In the genomic region with DNA sequence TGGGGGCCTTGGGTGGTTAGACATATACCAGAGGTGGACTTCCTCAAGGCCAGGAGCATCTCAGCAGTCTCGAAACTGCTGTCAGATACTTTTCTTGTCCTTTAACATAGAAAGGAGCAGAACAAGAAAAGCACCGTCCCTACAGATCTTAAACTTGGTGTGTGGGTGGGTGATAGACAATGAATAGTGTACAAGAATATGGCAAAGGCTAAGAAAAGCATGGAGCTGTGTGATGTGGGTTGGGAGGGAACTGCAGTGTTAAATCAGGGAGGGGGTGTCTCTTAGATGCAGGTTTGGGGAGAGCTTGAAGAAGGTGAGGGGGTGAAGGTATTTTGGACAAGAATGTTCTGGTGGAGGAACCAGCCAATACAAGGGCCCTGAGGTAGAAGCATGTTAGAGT, we compare ENCODE assay signal across 25 mouse cellular contexts. TPM values are rescaled to one million over a fixed set of nuclear protein-coding genes. Genes with fewer than 3 reads are reported as not detected.
DNase-seq lines count a peak whose midpoint lies in the region; TF ChIP-seq lines count a peak whose summit lies in the region.
"Had no signal": no experiment of that assay in that cellular context is flagged by ENCODE, and none has a peak within 500 bp of the region (broad histone marks: within the 10 kb centered on the region; RNA-seq: fewer than 3 reads in every experiment).

No protein-coding gene starts in this region.

- DNase-seq in heart, embryonic 10.5 days (ENCODE audit: low spot score), result no peak
- DNase-seq in heart, adult 11 months, result no peak
- no peak for DNase-seq in kidney, adult 2 months
- DNase-seq in kidney, postnatal 36 days, result no peak
- peak; percentile 16 to 59 for DNase-seq in right cerebral cortex, postnatal 36 days (ENCODE audit: low spot score in 2 of 2)
- DNase-seq in right cerebral cortex, postnatal 10 days (ENCODE audit: low spot score in 2 of 2), result no peak
- no peak for DNase-seq in kidney, postnatal 4 days
- DNase-seq: cerebellum, adult 11 months; cerebellum, adult 9-11 months; gastrocnemius, postnatal 10 days; heart, postnatal 14 days; kidney, adult 18-20 months; retina, postnatal 1 day; thymus, adult 2 months had no signal

- H3K4me3 ChIP-seq in heart, embryonic 10.5 days, result no peak overlapping the region
- H3K4me3 ChIP-seq in kidney, adult 2 months (ENCODE audit: insufficient read depth, low read depth, low read length), result no peak overlapping the region
- peak overlapping the region; percentile 29; the same call in 1 of the 2 replicates for H3K4me3 ChIP-seq in small intestine, adult 2 months (ENCODE audit: low read depth, low read length)
- H3K4me3 ChIP-seq: embryonic facial prominence, embryonic 10.5 days; limb, embryonic 10.5 days; liver, embryonic 15.5 days; midbrain, embryonic 15.5 days; neural tube, embryonic 13.5 days had no signal

- H3K4me1 ChIP-seq in heart, embryonic 10.5 days, result peaks cover 34% of the 10 kb centered on the region
- H3K4me1 ChIP-seq in kidney, adult 2 months (ENCODE audit: control insufficient read depth, insufficient read depth, low read length), result peaks cover 14% of the 10 kb centered on the region; the same call in 1 of the 2 replicates
- peaks cover 14% of the 10 kb centered on the region for H3K4me1 ChIP-seq in small intestine, adult 2 months (ENCODE audit: control insufficient read depth, insufficient read depth, insufficient read length, low read length)
- H3K4me1 ChIP-seq: embryonic facial prominence, embryonic 10.5 days; limb, embryonic 10.5 days; midbrain, embryonic 15.5 days; neural tube, embryonic 13.5 days had no signal

- H3K27ac ChIP-seq in heart, embryonic 10.5 days, result peak overlapping the region; percentile 47; the same call in 1 of the 2 replicates
- 0 out of 2 replicates have a peak overlapping the region, but pooled peaks have one; percentile 1 for H3K27ac ChIP-seq in kidney, adult 2 months (ENCODE audit: insufficient read depth, low read depth, low read length)
- H3K27ac ChIP-seq in small intestine, adult 2 months (ENCODE audit: insufficient read depth, low read depth, low read length), result 0 out of 2 replicates have a peak overlapping the region, but pooled peaks have one; percentile 28
- H3K27ac ChIP-seq: embryonic facial prominence, embryonic 10.5 days; hindbrain, embryonic 14.5 days; limb, embryonic 10.5 days; liver, embryonic 15.5 days; macrophage; midbrain, embryonic 15.5 days; neural tube, embryonic 13.5 days had no signal

- 49% methylated on average over 2 of the region's 2 CpGs for WGBS in heart, embryonic 10.5 days
- 86% methylated on average over 2 of the region's 2 CpGs for WGBS in kidney, adult 2 months
- 86% methylated on average over 2 of the region's 2 CpGs for WGBS in small intestine, adult 2 months

- H3K27me3 ChIP-seq in heart, embryonic 10.5 days (ENCODE audit: insufficient read depth, poor library complexity, severe bottlenecking), result no peaks in the 10 kb centered on the region
- H3K27me3 ChIP-seq in kidney, adult 2 months (replicated peaks; ENCODE audit: control insufficient read depth, insufficient read depth, low read length), result no peaks in the 10 kb centered on the region
- H3K27me3 ChIP-seq in small intestine, adult 2 months (ENCODE audit: control insufficient read depth, insufficient read depth, low read length), result no peaks in the 10 kb centered on the region
- H3K27me3 ChIP-seq: liver, embryonic 15.5 days; midbrain, embryonic 15.5 days; neural tube, embryonic 13.5 days had no signal

- no peaks in the 10 kb centered on the region for H3K9me3 ChIP-seq in heart, embryonic 10.5 days
- H3K9me3 ChIP-seq: embryonic facial prominence, embryonic 10.5 days; limb, embryonic 10.5 days; liver, embryonic 15.5 days; midbrain, embryonic 15.5 days; neural tube, embryonic 13.5 days had no signal

- no peak for TF ChIP-seq CTCF in kidney, adult 2 months (conservative IDR thresholded peaks at IDR 0.05; ENCODE audit: insufficient read depth, insufficient read length, low read depth, low read length)
- no peak for TF ChIP-seq CTCF in small intestine, adult 2 months (IDR thresholded peaks at IDR 0.05; ENCODE audit: extremely low read depth, insufficient read length, insufficient replicate concordance, low read depth, low read length)

- no peaks in the 10 kb centered on the region for H3K36me3 ChIP-seq in heart, embryonic 10.5 days
- H3K36me3 ChIP-seq in kidney, adult 2 months (ENCODE audit: control insufficient read depth, insufficient read depth, low read length), result no peaks in the 10 kb centered on the region
- H3K36me3 ChIP-seq in small intestine, adult 2 months (ENCODE audit: control insufficient read depth, insufficient read depth, low read length), result no peaks in the 10 kb centered on the region
- H3K36me3 ChIP-seq: embryonic facial prominence, embryonic 10.5 days; limb, embryonic 10.5 days; liver, embryonic 15.5 days; midbrain, embryonic 15.5 days; neural tube, embryonic 13.5 days had no signal

- no peak for TF ChIP-seq POLR2A in kidney, adult 2 months (IDR thresholded peaks at IDR 0.05; ENCODE audit: low read depth, low read length)
- no peak for TF ChIP-seq POLR2A in small intestine, adult 2 months (IDR thresholded peaks at IDR 0.05; ENCODE audit: low read depth, low read length)

RNA-seq across cellular contexts. Expression of a gene that starts 0.7 kb away (rescaled TPM):
- 6.2 and 10.2 TPM in 2 replicates for polyA plus RNA-seq in heart, embryonic 10.5 days (2016; fragmentation: Nextera tagmentation; extraction: Ambion mirVana)
- polyA plus RNA-seq in kidney, adult 2 months (2012; rRNA removed), result 2.6 and 3.2 TPM in 2 replicates
- polyA plus RNA-seq in small intestine, adult 2 months (2012; rRNA removed), result 3,894 and 7,223 TPM in 2 replicates
- polyA plus RNA-seq: embryonic facial prominence, embryonic 10.5 days; forebrain, embryonic 16.5 days; hindbrain, embryonic 14.5 days; inflammation-experienced regulatory T-cells, adult 6 months; limb, embryonic 10.5 days; macrophage; midbrain, embryonic 15.5 days; neural tube, embryonic 13.5 days; spleen, adult 2 months had no signal

RNA-seq across cellular contexts. Expression of a gene that starts 27.5 kb away (rescaled TPM):
- 181 and 209 TPM in 2 replicates for polyA plus RNA-seq in heart, embryonic 10.5 days (2016; fragmentation: Nextera tagmentation; extraction: Ambion mirVana)
- 133 and 162 TPM in 2 replicates for polyA plus RNA-seq in kidney, adult 2 months (2012; rRNA removed)
- polyA plus RNA-seq in small intestine, adult 2 months (2012; rRNA removed), result 163 and 200 TPM in 2 replicates

RNA-seq across cellular contexts. Expression of a gene that starts 27.6 kb away (rescaled TPM):
- 72.3 and 76.7 TPM in 2 replicates for polyA plus RNA-seq in heart, embryonic 10.5 days (2016; fragmentation: Nextera tagmentation; extraction: Ambion mirVana)
- 25.7 and 41.9 TPM in 2 replicates for polyA plus RNA-seq in kidney, adult 2 months (2012; rRNA removed)
- polyA plus RNA-seq in small intestine, adult 2 months (2012; rRNA removed), result 2.4 and 5.5 TPM in 2 replicates

RNA-seq across cellular contexts. Expression of a gene that starts 50.1 kb away (rescaled TPM):
- 76.5 and 87.4 TPM in 2 replicates for polyA plus RNA-seq in heart, embryonic 10.5 days (2016; fragmentation: Nextera tagmentation; extraction: Ambion mirVana)
- 24.3 and 25.8 TPM in 2 replicates for polyA plus RNA-seq in kidney, adult 2 months (2012; rRNA removed)
- polyA plus RNA-seq in small intestine, adult 2 months (2012; rRNA removed), result 6.1 and 11.1 TPM in 2 replicates

Comparison
In these comparisons a context has a peak if more than half of its experiments do, and no peak if none do; other contexts are left out.
1. DNase-seq: peak in right cerebral cortex, postnatal 36 days (2 of 2); none in heart, embryonic 10.5 days (single experiment), heart, adult 11 months (single experiment), kidney, adult 2 months (single experiment), kidney, postnatal 36 days (0 of 2), right cerebral cortex, postnatal 10 days (0 of 2) and kidney, postnatal 4 days (0 of 2).
2. RNA of a gene that starts 0.7 kb away (polyA plus RNA-seq): 3,894 to 7,223 TPM in small intestine, adult 2 months; 6.2 to 10.2 TPM in heart, embryonic 10.5 days and 2.6 to 3.2 TPM in kidney, adult 2 months; every median in the first group is over 100 times any median in the second.
3. Peak in every context shown above with its lines, with median percentiles within 50 percentile points of each other: H3K27ac ChIP-seq.